Mouse (Mus musculus): ENCODE results near the gene Gm49387.

- TF ChIP-seq GATA1 (IDR thresholded peaks at IDR 0.05; ENCODE audit: borderline replicate concordance, low read length) (no peak), FLI1 (IDR thresholded peaks at IDR 0.05; ENCODE audit: low read length) (no peak)
These were observed 4.4 kb upstream of the Gm49387 start for GRCm38 (mm10) chr14:31644931-31645547.

All from megakaryocyte, embryonic 14.5 days (primary cell).